Mouse (Mus musculus) ES-E14 (cell line): Measurements from ENCODE around the gene Sox5.

ENCODE experiments used
- CHD2 ChIP-seq: IDR thresholded peaks from 2 replicates; pipeline ENCODE4 v1.6.1; 2014; ENCODE audit warnings: mild to moderate bottlenecking, low read depth, low read length, inconsistent platforms
- ZC3H11A ChIP-seq: IDR thresholded peaks from 2 replicates; pipeline ENCODE4 v1.6.1; 2012; ENCODE audit warnings: low read depth, mild to moderate bottlenecking, inconsistent platforms, low read length, borderline replicate concordance
- ZNF384 ChIP-seq: IDR thresholded peaks from 2 replicates; pipeline ENCODE4 v1.6.1; 2012; ENCODE audit warnings: low read depth, low read length, inconsistent platforms

GRCm38 (mm10) chr6:143892869-143893268 lies 888.9 kb downstream of the Sox5 start:
- TF ChIP-seq CHD2 (no peak), ZC3H11A (no peak), ZNF384 (no peak)
